Mouse (Mus musculus): ENCODE data around the gene Kif6.

DNA sequence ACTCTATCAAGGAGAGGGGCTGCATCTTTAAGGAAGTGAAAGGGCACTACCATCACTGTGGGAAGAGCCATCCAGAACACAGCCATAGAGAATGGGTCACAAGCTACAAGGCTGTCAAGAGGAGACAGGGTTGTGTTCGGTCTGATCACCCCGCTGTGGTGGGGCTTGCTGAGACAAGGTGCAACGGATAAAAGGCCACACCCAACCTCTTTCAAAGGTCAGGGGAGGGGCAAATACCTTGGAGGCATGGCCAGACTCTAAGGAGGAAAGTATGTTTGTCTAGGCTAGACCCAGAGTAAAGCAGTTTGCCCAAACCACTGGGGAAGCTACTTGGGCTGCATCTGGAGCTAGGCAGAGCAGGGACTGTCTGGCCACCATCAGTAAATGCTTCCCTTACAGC is 318.9 kb downstream of the Kif6 start:
- TF ChIP-seq CTCF (IDR thresholded peaks at IDR 0.05; ENCODE audit: extremely low read depth, insufficient read depth, insufficient read length, insufficient replicate concordance) (no peak), POLR2A (IDR thresholded peaks at IDR 0.05; ENCODE audit: low read depth, low read length) (no peak)

Measured in spleen, adult 2 months (tissue).